Mouse (Mus musculus): ENCODE data around the gene B3gnt7. TPM values are rescaled to one million over a fixed set of nuclear protein-coding genes. Genes with fewer than 3 reads are reported as not detected.
"Not testable (repeated sequence)": the region's sequence is repeated elsewhere in the genome, so short reads cannot be mapped to it uniquely, and the experiment has no call there.

B3gnt7 gene
- polyA plus RNA-seq, 1 experiment from 2014 or later = 2.3 TPM

DNA sequence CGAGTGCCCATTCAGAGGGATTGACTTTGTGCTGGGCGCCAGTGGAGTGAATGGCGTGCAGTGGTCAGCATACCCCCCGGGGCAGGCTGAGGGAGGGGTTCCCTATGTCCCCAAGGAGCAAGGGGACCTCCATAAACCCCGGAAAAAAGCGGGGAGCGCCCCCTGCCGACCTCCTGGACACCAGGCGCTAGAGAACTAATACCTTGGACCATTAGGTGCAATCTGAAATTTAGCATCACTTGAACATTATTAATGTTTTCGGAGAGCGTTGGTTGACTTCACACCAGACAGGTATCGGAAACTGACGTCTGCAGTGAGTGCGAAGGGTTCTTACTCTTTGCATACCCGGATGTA lies 11.1 kb downstream of the B3gnt7 start:
- no peak for ATAC-seq (ENCODE audit: low FRiP score, low read depth)
- Histone ChIP-seq H3K27ac (replicated peaks) (no peak overlapping the region), H3K9me3 (no peaks in the 10 kb centered on the region), H3K4me1 (peaks cover 20% of the 10 kb centered on the region), H3K36me3 (no peaks in the 10 kb centered on the region), H3K9ac (replicated peaks) (no peak overlapping the region), H3K4me2 (replicated peaks) (peak overlapping the region; percentile 12; the same call in 1 of the 2 replicates), H3K4me3 (no peak overlapping the region), H3K27me3 (no peaks in the 10 kb centered on the region; the same call in 1 of the 2 replicates)
- WGBS = 19% methylated on average over 15 of the region's 15 CpGs

DNA sequence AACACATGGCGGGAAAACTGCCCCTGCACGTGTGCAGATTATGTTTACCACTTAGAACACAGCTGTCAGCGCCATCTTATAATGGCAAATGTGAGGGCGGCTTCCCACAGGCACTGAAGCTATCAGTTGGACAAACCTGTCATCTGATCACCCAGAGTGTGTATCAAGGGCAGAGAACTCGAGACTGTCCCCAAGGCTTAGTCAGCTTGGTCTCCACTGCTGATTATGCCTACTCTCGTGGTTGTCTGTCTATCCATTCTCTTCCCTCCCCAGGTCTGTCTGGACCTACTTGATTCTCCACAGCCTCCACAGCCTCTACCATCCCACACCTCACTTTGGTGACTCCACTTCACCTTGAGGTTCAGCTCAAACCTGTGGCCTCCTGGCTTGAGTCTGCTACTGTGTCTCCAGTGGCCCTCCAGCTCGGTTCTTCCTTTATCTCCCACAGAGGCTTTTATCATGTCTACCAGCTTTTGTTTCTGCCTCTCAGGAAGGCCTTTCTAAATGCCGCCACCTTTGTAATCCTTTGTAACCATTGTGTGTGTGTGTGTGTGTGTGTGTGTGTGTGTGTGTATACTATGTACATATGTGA lies 18.3 kb downstream of the B3gnt7 start:
- H3K4me1 ChIP-seq = no peaks in the 10 kb centered on the region
- 85% methylated on average over 7 of the region's 8 CpGs for WGBS
- H3K4me3 ChIP-seq = no peak overlapping the region
- H3K9ac ChIP-seq (replicated peaks) = no peak overlapping the region
- H3K27ac ChIP-seq (replicated peaks) = no peak overlapping the region
- H3K36me3 ChIP-seq = no peaks in the 10 kb centered on the region
- no peak for ATAC-seq (ENCODE audit: low FRiP score, low read depth)
- H3K9me3 ChIP-seq = no peaks in the 10 kb centered on the region
- no peaks in the 10 kb centered on the region for H3K27me3 ChIP-seq
- H3K4me2 ChIP-seq (replicated peaks) = no peak overlapping the region

DNA sequence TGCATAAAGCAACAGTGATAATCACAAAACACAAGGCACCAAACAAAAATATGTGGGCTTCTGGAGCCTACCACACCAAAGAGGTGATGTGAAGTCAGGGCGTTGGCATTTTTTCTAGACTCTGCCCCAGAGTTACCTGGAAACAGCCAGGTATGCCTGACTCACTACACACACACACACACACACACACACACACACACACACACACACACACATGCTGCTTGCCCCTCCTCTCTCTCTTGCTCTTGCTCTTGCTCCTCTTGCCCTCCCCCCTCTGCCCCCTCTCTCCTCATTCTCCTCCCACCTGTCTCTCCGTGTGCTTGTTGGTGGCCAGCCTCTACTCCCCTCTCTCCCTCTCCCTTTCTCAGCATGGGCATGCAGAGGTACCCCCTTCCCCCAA lies 33.7 kb downstream of the B3gnt7 start:
- Histone ChIP-seq H3K9me3 (no peaks in the 10 kb centered on the region), H3K27me3 (no peaks in the 10 kb centered on the region), H3K27ac (replicated peaks) (no peak overlapping the region), H3K36me3 (no peaks in the 10 kb centered on the region), H3K4me2 (replicated peaks) (no peak overlapping the region), H3K4me3 (no peak overlapping the region), H3K4me1 (no peaks in the 10 kb centered on the region), H3K9ac (replicated peaks) (no peak overlapping the region)
- no peak for ATAC-seq (ENCODE audit: low FRiP score, low read depth)
- 43% methylated on average over 2 of the region's 2 CpGs for WGBS

DNA sequence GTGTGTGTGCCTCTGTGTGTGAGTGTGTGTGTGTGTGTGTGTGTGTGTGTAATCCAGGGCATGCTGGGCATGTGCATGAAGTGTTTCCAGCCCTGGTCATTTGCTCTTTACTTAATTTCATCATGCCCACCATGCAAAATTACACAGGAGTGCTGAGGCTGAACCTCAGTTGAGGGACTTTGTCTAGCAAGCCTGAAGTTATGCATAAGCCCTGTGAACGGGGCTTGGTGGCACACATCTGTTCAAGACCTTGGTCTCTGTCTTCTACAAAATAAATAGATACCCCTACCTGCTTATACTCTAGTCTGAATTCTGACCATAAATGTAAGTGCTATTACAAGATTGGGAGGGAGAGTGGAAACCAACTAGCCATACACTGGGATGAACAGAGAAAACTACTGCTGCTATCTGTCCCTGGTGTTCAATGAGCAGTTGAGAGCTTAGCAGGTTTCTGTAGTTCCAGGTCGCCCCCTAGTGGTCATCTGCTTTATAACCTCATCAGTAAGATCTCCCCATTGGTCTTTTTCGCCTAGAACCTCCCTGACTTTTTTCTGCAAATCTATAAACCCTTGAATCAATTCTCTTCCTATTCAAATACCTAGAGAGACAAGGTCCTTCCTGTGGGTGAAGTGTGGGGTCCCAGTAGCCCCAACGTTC lies 36.7 kb downstream of the B3gnt7 start:
- no peak overlapping the region for H3K9ac ChIP-seq (replicated peaks)
- no peak overlapping the region for H3K27ac ChIP-seq (replicated peaks)
- H3K27me3 ChIP-seq = no peaks in the 10 kb centered on the region
- no peaks in the 10 kb centered on the region for H3K9me3 ChIP-seq
- no peaks in the 10 kb centered on the region for H3K36me3 ChIP-seq
- no peak overlapping the region for H3K4me3 ChIP-seq
- no peaks in the 10 kb centered on the region for H3K4me1 ChIP-seq
- H3K4me2 ChIP-seq (replicated peaks) = no peak overlapping the region
- WGBS = 28% methylated on average over 4 of the region's 4 CpGs
- peak; percentile 44; the same call in 1 of the 2 replicates for ATAC-seq (ENCODE audit: low FRiP score, low read depth)

DNA sequence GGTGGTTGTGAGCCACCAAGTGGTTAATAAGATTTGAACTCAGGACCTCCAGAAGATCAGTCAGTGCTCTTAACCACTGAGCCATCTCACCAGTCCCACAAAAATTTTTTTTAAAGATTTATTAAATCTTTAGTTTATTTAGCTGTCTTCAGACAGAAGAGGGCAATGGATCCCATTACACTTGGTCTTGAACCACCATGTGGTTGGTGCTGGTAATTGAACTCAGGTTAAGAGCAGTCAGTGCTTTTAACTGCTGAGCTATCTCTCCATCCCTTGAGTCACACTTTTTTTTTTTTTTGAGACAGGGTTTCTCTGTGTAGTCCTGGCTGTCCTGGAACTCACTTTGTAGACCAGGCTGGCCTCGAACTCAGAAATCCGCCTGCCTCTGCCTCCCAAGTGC lies 38.5 kb downstream of the B3gnt7 start:
- not testable (repeated sequence) for H3K4me1 ChIP-seq; H3K9me3 ChIP-seq; H3K36me3 ChIP-seq; H3K9ac ChIP-seq (replicated peaks); H3K4me2 ChIP-seq (replicated peaks); ATAC-seq (ENCODE audit: low FRiP score, low read depth); H3K27ac ChIP-seq (replicated peaks); H3K27me3 ChIP-seq; H3K4me3 ChIP-seq
- WGBS = 92% methylated on average over 2 of the region's 2 CpGs

DNA sequence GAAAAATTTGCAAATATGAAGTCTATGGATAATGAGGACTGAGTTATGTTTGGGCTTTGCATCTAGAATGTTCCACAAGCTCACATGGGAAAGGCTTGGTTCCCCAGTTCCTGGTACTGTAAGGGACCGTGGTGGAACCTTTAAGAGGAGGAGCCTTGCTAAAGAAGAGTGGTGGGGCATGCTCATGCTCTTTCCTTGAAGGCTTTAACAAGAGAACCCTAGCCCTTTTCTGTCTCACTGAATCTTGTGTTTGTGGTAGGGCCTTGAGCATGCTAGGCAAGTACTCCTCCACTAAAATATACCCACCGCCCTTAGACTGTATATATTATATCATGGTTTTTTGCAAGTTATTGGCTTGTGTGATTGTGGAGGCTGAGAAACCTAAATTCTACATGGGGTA lies 39.7 kb downstream of the B3gnt7 start:
- H3K4me2 ChIP-seq (replicated peaks) = no peak overlapping the region

DNA sequence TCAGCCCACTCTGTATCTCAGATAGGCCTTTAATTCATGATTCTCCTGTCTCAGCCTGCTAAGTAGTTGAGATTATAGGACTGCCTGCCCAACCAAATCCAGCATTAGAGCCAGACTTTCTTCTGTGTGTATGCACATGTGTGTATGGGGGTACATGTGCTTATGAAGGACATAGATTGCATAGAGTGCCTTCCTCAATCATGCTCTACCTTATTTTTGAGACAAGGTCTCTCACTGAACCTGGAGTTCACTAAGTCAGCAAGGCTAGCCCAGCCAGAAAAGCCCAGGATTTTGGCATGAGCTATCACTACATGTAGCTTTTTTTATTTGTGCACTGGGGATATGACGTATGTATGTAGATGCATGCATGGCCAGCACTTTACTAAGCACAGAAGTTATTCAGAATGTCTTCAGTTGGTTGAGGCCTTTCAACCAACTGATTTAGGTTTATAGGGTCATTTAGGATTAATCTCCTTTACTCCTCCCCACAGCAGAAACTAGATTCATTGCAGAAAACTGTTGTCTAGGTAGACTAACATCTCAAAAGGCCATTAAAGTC lies 40.5 kb downstream of the B3gnt7 start:
- Histone ChIP-seq H3K9me3 (no peaks in the 10 kb centered on the region), H3K4me1 (no peaks in the 10 kb centered on the region), H3K36me3 (peaks cover 20% of the 10 kb centered on the region), H3K9ac (replicated peaks) (no peak overlapping the region), H3K4me2 (replicated peaks) (no peak overlapping the region), H3K27me3 (no peaks in the 10 kb centered on the region), H3K4me3 (no peak overlapping the region), H3K27ac (replicated peaks) (no peak overlapping the region)
- no peak for ATAC-seq (ENCODE audit: low FRiP score, low read depth)
- WGBS = 97% methylated on average over 1 of the region's 1 CpGs

More for the DNA sequence above, 39.7 kb downstream of the B3gnt7 start:
- Histone ChIP-seq H3K36me3 (peaks cover 18% of the 10 kb centered on the region), H3K9ac (replicated peaks) (no peak overlapping the region), H3K27ac (replicated peaks) (no peak overlapping the region), H3K4me1 (no peaks in the 10 kb centered on the region), H3K4me3 (no peak overlapping the region), H3K9me3 (no peaks in the 10 kb centered on the region), H3K27me3 (no peaks in the 10 kb centered on the region)
- 87% methylated on average over 2 of the region's 2 CpGs for WGBS
- no peak for ATAC-seq (ENCODE audit: low FRiP score, low read depth)

DNA sequence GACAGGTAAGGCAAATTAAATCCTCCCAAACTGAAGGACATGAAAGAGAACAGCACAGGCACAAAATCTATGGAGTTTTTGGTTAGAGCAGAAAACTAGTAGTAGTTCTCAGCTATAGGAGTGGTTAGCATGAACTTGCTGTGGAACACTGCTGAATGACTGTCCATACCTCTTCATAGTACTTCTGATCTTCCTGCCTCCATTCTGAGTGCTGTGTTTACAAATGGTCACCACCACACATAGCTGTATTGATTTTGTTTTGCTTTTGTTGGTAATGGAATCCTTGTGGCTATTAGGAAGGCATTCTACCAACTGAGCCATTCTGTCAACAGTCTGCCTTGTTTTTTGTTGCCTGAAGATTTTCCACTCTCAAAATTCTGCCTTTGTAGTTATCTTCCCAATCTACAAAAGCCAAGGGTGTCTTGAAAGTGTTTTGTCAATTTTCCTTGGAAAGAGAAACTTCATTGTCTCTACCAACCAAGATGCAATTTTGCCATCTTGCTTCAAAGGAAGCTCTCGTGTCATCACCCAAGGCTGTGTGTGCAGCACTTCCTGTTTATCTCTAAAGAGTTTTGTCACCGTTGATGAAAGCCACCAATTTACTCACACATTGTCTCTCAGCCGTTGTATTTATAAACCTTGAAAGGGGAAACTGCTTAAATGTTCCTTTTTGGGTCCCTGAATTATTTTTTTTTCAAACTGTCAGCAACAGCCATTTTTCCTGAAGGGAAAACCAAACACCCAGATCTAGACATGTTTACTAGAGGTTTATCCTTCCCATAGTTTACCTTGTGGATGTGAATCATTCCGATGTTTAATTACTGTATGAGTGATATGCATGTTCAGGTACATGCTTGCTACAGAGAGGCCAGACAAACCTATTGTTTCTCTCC lies 41.6 kb downstream of the B3gnt7 start:
- no peak overlapping the region for H3K27ac ChIP-seq (replicated peaks)
- H3K27me3 ChIP-seq = no peaks in the 10 kb centered on the region
- no peak overlapping the region for H3K4me2 ChIP-seq (replicated peaks)
- no peak for ATAC-seq (ENCODE audit: low FRiP score, low read depth)
- 77% methylated on average over 4 of the region's 4 CpGs for WGBS
- no peak overlapping the region for H3K4me3 ChIP-seq
- no peaks in the 10 kb centered on the region for H3K9me3 ChIP-seq
- no peak overlapping the region for H3K9ac ChIP-seq (replicated peaks)
- peaks cover 31% of the 10 kb centered on the region for H3K36me3 ChIP-seq
- H3K4me1 ChIP-seq = no peaks in the 10 kb centered on the region

DNA sequence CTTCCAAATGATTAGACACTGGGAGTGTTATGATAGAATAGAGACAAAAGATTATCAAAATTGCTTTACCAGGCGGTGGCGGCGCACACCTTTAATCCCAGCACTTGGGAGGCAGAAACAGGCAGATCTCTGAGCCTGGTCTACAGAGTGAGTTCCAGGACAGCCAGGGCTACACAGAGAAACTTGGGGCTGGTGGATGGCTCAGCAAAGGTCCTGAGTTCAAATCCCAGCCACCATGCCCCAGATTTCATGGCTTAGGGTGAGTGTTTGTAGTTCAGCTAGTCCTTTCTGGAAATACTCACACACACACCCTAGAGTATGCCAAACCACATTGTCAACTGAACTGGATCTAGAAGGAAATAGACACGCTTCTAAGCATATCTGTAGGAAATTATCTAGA lies 42.4 kb downstream of the B3gnt7 start:
- 94% methylated on average over 4 of the region's 4 CpGs for WGBS
- ATAC-seq (ENCODE audit: low FRiP score, low read depth) = no peak
- H3K9me3 ChIP-seq = no peaks in the 10 kb centered on the region
- no peak overlapping the region for H3K4me2 ChIP-seq (replicated peaks)
- no peak overlapping the region for H3K27ac ChIP-seq (replicated peaks)
- H3K36me3 ChIP-seq = peaks cover 39% of the 10 kb centered on the region
- no peak overlapping the region for H3K9ac ChIP-seq (replicated peaks)
- no peaks in the 10 kb centered on the region for H3K4me1 ChIP-seq
- no peak overlapping the region for H3K4me3 ChIP-seq
- H3K27me3 ChIP-seq = no peaks in the 10 kb centered on the region

DNA sequence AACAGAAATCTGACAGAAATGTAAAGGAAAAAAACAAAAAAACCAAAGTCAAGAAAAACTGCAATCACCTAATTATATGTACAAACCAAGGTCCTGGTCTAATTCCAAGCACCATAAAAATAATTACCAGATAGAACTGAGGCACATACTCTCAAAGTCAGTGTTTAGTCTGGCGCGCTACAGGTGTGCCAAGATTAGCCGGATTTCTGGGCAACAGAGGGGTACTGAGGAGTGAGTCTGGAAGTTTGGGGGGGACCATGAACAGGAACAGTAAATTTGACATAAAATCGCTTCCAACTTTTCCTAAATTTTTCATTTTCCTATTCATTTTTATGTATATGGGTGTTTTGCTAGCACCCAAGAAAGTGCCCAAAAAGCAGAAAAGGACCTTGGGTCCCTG lies 43.3 kb downstream of the B3gnt7 start:
- Histone ChIP-seq H3K36me3 (peaks cover 48% of the 10 kb centered on the region), H3K4me3 (no peak overlapping the region), H3K4me2 (replicated peaks) (no peak overlapping the region), H3K27ac (replicated peaks) (no peak overlapping the region), H3K9me3 (no peaks in the 10 kb centered on the region), H3K9ac (replicated peaks) (no peak overlapping the region), H3K4me1 (no peaks in the 10 kb centered on the region), H3K27me3 (no peaks in the 10 kb centered on the region)
- no peak for ATAC-seq (ENCODE audit: low FRiP score, low read depth)
- 94% methylated on average over 4 of the region's 4 CpGs for WGBS

DNA sequence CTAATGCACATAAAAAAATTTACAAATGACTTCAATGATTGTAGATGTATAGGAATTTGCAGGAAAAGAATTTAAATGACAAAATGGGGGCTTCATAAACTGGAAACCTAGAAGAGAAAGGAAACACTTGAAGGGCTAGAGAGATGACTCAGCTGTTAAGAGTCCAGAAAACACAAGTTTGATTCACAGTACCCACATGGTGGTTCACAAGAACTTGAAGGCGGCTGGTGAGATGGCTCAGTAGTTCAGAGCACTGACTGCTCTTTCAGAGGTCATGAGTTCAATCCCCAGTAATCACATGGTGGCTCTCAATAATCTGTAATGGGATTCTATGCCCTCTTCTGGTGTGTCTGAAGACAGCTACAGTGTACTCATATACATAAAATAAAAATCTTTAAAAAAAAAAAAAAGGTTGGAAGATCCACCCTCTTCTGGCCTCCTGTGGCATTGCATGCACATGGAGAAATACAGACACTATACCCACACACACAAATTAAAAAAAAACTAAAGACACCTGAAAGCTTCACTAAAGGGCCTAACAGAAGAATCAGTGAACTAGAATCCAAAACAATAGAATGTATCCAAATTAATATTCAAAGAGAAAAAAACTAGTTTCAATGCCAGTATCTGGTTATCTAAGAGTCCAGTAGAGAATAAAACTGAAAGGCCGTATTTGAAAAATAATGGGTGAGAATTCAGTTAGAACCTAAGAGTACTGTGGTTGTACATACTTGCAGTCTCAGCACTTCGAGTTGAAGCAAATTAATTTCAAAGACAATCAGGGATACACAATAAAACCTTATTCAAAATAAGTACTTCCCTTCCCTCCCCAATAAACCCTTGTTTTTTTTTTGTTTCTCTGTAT lies 44.5 kb downstream of the B3gnt7 start:
- 86% methylated on average over 3 of the region's 3 CpGs for WGBS
- H3K27ac ChIP-seq (replicated peaks) = no peak overlapping the region
- H3K4me2 ChIP-seq (replicated peaks) = no peak overlapping the region
- no peak overlapping the region for H3K9ac ChIP-seq (replicated peaks)
- no peak overlapping the region for H3K4me3 ChIP-seq
- ATAC-seq (ENCODE audit: low FRiP score, low read depth) = no peak
- H3K4me1 ChIP-seq = no peaks in the 10 kb centered on the region
- peaks cover 59% of the 10 kb centered on the region for H3K36me3 ChIP-seq
- no peaks in the 10 kb centered on the region for H3K27me3 ChIP-seq
- H3K9me3 ChIP-seq = no peaks in the 10 kb centered on the region

Data from midbrain, embryonic 12.5 days (tissue).